Mouse (Mus musculus): ENCODE results near the gene Sh3bp1.

Gene Sh3bp1

GRCm38 (mm10) chr15:78955663-78956062 is 56.1 kb downstream of the Sh3bp1 start:
- no peak for DNase-seq

- no peak for DNase-seq
Measured at GRCm38 (mm10) chr15:78956351-78956750, 56.8 kb downstream of the Sh3bp1 start.

DNA sequence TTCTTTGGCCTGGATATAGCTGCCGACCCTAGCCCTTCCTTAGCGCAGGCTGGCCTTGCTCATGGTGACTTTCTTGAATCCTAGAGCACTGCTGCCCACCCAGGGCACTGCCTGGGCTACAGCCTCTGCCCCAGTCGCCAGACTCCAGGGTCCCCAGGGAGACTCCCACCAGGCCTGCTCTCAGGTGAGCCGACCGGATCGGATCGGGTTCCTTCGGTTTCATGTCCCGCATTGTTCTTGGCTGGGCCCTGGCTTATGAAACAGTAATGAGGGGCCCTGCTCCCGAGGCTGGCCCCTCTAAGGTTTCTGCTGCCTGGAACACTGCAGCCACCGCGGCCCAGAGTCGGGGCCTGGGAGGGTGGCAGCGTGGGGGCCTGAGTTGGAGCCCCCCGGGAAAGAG is 57.5 kb downstream of the Sh3bp1 start:
- DNase-seq = no peak

DNA sequence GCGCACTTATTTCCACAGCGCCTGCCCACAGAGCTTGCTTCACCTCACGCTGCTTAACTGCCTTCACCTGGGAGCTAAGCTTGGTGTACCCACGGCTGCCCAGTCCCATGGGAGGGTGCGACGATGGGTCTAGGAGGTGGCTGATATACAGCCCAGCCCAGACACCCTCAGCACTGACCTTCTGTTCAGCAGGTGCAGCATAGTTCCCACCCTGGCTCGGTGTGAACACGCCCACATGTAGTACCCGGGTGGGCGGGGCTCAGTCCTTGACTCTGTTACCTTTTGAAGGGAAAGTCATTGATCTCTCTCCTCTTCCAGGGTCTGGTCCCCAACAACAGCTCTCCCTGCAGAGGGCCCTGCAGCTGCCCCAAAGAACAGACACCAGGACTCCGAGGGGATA is 60.0 kb downstream of the Sh3bp1 start:
- no peak for DNase-seq

- no peak for DNase-seq
Measured at GRCm38 (mm10) chr15:78960088-78960487, 60.5 kb downstream of the Sh3bp1 start.
